In genomic region chr3:103626481-103626880, GRCm38 (mm10) we compare ENCODE assay signal across 37 mouse cellular contexts. TPM values are rescaled to one million over a fixed set of nuclear protein-coding genes. Genes with fewer than 3 reads are reported as not detected.
DNase-seq lines count a peak whose midpoint lies in the region; ATAC-seq and TF ChIP-seq lines count a peak whose summit lies in the region.
"Had no signal": no experiment of that assay in that cellular context is flagged by ENCODE, and none has a peak within 500 bp of the region (broad histone marks: within the 10 kb centered on the region; RNA-seq: fewer than 3 reads in every experiment).

No protein-coding gene starts in this region.

- no peak for TF ChIP-seq EP300 in liver, embryonic 14.5 days (IDR thresholded peaks at IDR 0.05; ENCODE audit: low read depth)
- TF ChIP-seq EP300 in heart, adult 2 months (IDR thresholded peaks at IDR 0.05; ENCODE audit: insufficient read depth, low read depth, low read length): no peak

- 65% methylated on average over 4 of the region's 4 CpGs for WGBS in liver, embryonic 14.5 days (ENCODE audit: insufficient replicate concordance)
- WGBS in liver, embryonic 11.5 days: 89% methylated on average over 4 of the region's 4 CpGs
- WGBS in heart, adult 2 months: 94% methylated on average over 4 of the region's 4 CpGs
- WGBS in midbrain, embryonic 11.5 days: 88% methylated on average over 4 of the region's 4 CpGs

- H3K9me3 ChIP-seq in liver, embryonic 14.5 days (ENCODE audit: control insufficient read depth, low read length): no peaks in the 10 kb centered on the region
- H3K9me3 ChIP-seq in liver, embryonic 11.5 days (ENCODE audit: control insufficient read depth, low read length): no peaks in the 10 kb centered on the region
- no peaks in the 10 kb centered on the region for H3K9me3 ChIP-seq in midbrain, embryonic 11.5 days (ENCODE audit: control insufficient read depth, low read length)
- H3K9me3 ChIP-seq: embryonic facial prominence, embryonic 13.5 days; hindbrain, embryonic 15.5 days; limb, embryonic 12.5 days; midbrain, embryonic 15.5 days; neural tube, embryonic 15.5 days; stomach, embryonic 15.5 days had no signal

- DNase-seq in liver, embryonic 14.5 days (ENCODE audit: low read depth in 3 of 3, low spot score in 3 of 3): no peak
- no peak for DNase-seq in liver, embryonic 11.5 days (ENCODE audit: low spot score)
- DNase-seq in ES-CJ7 (ENCODE audit: low read depth, low spot score): peak; percentile 34
- DNase-seq in WW6 (ENCODE audit: low read depth, low spot score): peak; percentile 7
- DNase-seq in yolk sac, embryonic 10.5 days (ENCODE audit: low spot score): no peak
- no peak for DNase-seq in heart, adult 2 months
- DNase-seq in midbrain, embryonic 11.5 days (ENCODE audit: low spot score, missing footprints): no peak
- DNase-seq: adrenal gland, postnatal 14 days; cerebellum, adult 18-20 months; cerebellum, postnatal 10 days; heart, postnatal 10 days; kidney, adult 2 months; kidney, postnatal 10 days; lung, adult 2 months; lung, postnatal 10 days; retina, postnatal 1 day; right cerebral cortex, postnatal 14 days; thymus, postnatal 14 days had no signal

- no peak overlapping the region for H3K4me3 ChIP-seq in liver, embryonic 14.5 days (ENCODE audit: insufficient read depth in 1 of 2, low read depth in 2 of 2, low read length in 2 of 2)
- no peak overlapping the region for H3K4me3 ChIP-seq in liver, embryonic 11.5 days (ENCODE audit: low read depth, low read length)
- no peak overlapping the region for H3K4me3 ChIP-seq in heart, adult 2 months
- H3K4me3 ChIP-seq in midbrain, embryonic 11.5 days (ENCODE audit: low read depth, low read length): no peak overlapping the region
- H3K4me3 ChIP-seq: embryonic facial prominence, embryonic 13.5 days; erythroblast, embryonic 14.5 days; heart, embryonic 13.5 days; hindbrain, embryonic 15.5 days; left cerebral cortex, adult 2 months; limb, embryonic 12.5 days; midbrain, embryonic 15.5 days; neural tube, embryonic 15.5 days; stomach, embryonic 15.5 days had no signal

- H3K4me2 ChIP-seq in liver, embryonic 14.5 days (ENCODE audit: low read depth): no peak overlapping the region
- no peak overlapping the region for H3K4me2 ChIP-seq in liver, embryonic 11.5 days
- H3K4me2 ChIP-seq in midbrain, embryonic 11.5 days: no peak overlapping the region
- H3K4me2 ChIP-seq: embryonic facial prominence, embryonic 13.5 days; heart, embryonic 13.5 days; hindbrain, embryonic 15.5 days; limb, embryonic 12.5 days; midbrain, embryonic 15.5 days; neural tube, embryonic 15.5 days; stomach, embryonic 15.5 days had no signal

- no peak overlapping the region for H3K27ac ChIP-seq in liver, embryonic 14.5 days
- H3K27ac ChIP-seq in liver, embryonic 11.5 days (ENCODE audit: low read depth, low read length): no peak overlapping the region
- H3K27ac ChIP-seq in heart, adult 2 months: no peak overlapping the region
- H3K27ac ChIP-seq in midbrain, embryonic 11.5 days (ENCODE audit: low read depth, low read length): no peak overlapping the region
- H3K27ac ChIP-seq: embryonic facial prominence, embryonic 13.5 days; heart, embryonic 13.5 days; hindbrain, embryonic 15.5 days; left cerebral cortex, adult 2 months; limb, embryonic 12.5 days; macrophage; midbrain, embryonic 15.5 days; neural tube, embryonic 15.5 days; stomach, embryonic 15.5 days had no signal

- no peak for ATAC-seq in liver, embryonic 14.5 days (ENCODE audit: insufficient read depth)
- ATAC-seq in liver, embryonic 11.5 days (replicated peaks; ENCODE audit: low FRiP score): no peak
- ATAC-seq in midbrain, embryonic 11.5 days (ENCODE audit: low FRiP score): no peak
- ATAC-seq: CD4-positive, CD25-positive, alpha-beta regulatory T cell, adult 4 months; forebrain, embryonic 16.5 days; midbrain, embryonic 15.5 days had no signal

- TF ChIP-seq CTCF in liver, embryonic 14.5 days (IDR thresholded peaks at IDR 0.05; ENCODE audit: low read depth): peak; percentile 39
- no peak for TF ChIP-seq CTCF in heart, adult 2 months (IDR thresholded peaks at IDR 0.05)

- intact Hi-C loops in heart, adult 2 months (cut with DNase I): no loop called here

- no peaks in the 10 kb centered on the region for H3K27me3 ChIP-seq in liver, embryonic 14.5 days (ENCODE audit: control insufficient read depth, insufficient read depth, low read length)
- H3K27me3 ChIP-seq in liver, embryonic 11.5 days (replicated peaks; ENCODE audit: control insufficient read depth, insufficient read depth, low read length): no peaks in the 10 kb centered on the region
- no peaks in the 10 kb centered on the region for H3K27me3 ChIP-seq in heart, adult 2 months (ENCODE audit: control insufficient read depth, insufficient read depth, low read length)
- no peaks in the 10 kb centered on the region for H3K27me3 ChIP-seq in midbrain, embryonic 11.5 days (ENCODE audit: control insufficient read depth, insufficient read depth, low read length)
- H3K27me3 ChIP-seq: embryonic facial prominence, embryonic 13.5 days; heart, embryonic 13.5 days; hindbrain, embryonic 15.5 days; limb, embryonic 12.5 days; midbrain, embryonic 15.5 days; neural tube, embryonic 15.5 days; stomach, embryonic 15.5 days had no signal

- TF ChIP-seq POLR2A in heart, adult 2 months (IDR thresholded peaks at IDR 0.05; ENCODE audit: insufficient read depth, low read depth, low read length): no peak

- no peaks in the 10 kb centered on the region for H3K4me1 ChIP-seq in liver, embryonic 14.5 days (replicated peaks; ENCODE audit: control insufficient read depth in 2 of 2, insufficient read depth in 2 of 2, low read length in 1 of 2)
- no peaks in the 10 kb centered on the region for H3K4me1 ChIP-seq in liver, embryonic 11.5 days (replicated peaks; ENCODE audit: control insufficient read depth, insufficient read depth, low read length)
- H3K4me1 ChIP-seq in heart, adult 2 months (ENCODE audit: control insufficient read depth, insufficient read depth, low read length): no peaks in the 10 kb centered on the region
- H3K4me1 ChIP-seq in midbrain, embryonic 11.5 days (ENCODE audit: control insufficient read depth, insufficient read depth, low read length): no peaks in the 10 kb centered on the region
- H3K4me1 ChIP-seq: midbrain, embryonic 15.5 days had no signal

- no peak overlapping the region for H3K9ac ChIP-seq in liver, embryonic 14.5 days (replicated peaks)
- H3K9ac ChIP-seq in liver, embryonic 11.5 days (ENCODE audit: low read depth, low read length): no peak overlapping the region
- H3K9ac ChIP-seq in heart, adult 2 months (ENCODE audit: low read depth, low read length): no peak overlapping the region
- H3K9ac ChIP-seq in midbrain, embryonic 11.5 days (ENCODE audit: low read length): no peak overlapping the region
- H3K9ac ChIP-seq: embryonic facial prominence, embryonic 13.5 days; heart, embryonic 13.5 days; hindbrain, embryonic 15.5 days; limb, embryonic 12.5 days; midbrain, embryonic 15.5 days; neural tube, embryonic 15.5 days; stomach, embryonic 15.5 days had no signal

- H3K36me3 ChIP-seq in liver, embryonic 14.5 days (replicated peaks; ENCODE audit: control insufficient read depth, insufficient read depth, low read depth): no peaks in the 10 kb centered on the region
- H3K36me3 ChIP-seq in liver, embryonic 11.5 days (ENCODE audit: control insufficient read depth, insufficient read depth, low read length): no peaks in the 10 kb centered on the region
- no peaks in the 10 kb centered on the region for H3K36me3 ChIP-seq in heart, adult 2 months (ENCODE audit: control insufficient read depth, insufficient read depth, low read length)
- H3K36me3 ChIP-seq in midbrain, embryonic 11.5 days (ENCODE audit: control insufficient read depth, insufficient read depth, low read length): no peaks in the 10 kb centered on the region
- H3K36me3 ChIP-seq: embryonic facial prominence, embryonic 13.5 days; heart, embryonic 13.5 days; hindbrain, embryonic 15.5 days; limb, embryonic 12.5 days; midbrain, embryonic 15.5 days; neural tube, embryonic 15.5 days; stomach, embryonic 15.5 days had no signal

- H3K79me2 ChIP-seq in heart, adult 2 months (replicated peaks; ENCODE audit: control insufficient read depth, insufficient read depth, low read length): no peaks in the 10 kb centered on the region

RNA-seq across cellular contexts. Expression of gene Atg4a-ps, which starts 19.4 kb away (rescaled TPM):
- 0.04 and 0.10 TPM in 2 replicates for polyA plus RNA-seq in liver, embryonic 14.5 days (2012; rRNA removed)
- polyA plus RNA-seq in liver, embryonic 14.5 days (2014; fragmentation: Nextera tagmentation; extraction: Ambion mirVana): 0.15 and 0.23 TPM in 2 replicates
- 0.08 and 0.25 TPM in 2 replicates for polyA plus RNA-seq in liver, embryonic 11.5 days (2014; fragmentation: Nextera tagmentation; extraction: Ambion mirVana)
- total RNA-seq in heart, adult 2 months (2021): 1 to 10 TPM in 1 of 2 experiments, not detected in 1; 1.9 TPM
- 0.12 TPM in 1 of 2 replicates, not detected in the other for polyA plus RNA-seq in heart, adult 2 months (2012; rRNA removed)
- polyA plus RNA-seq in midbrain, embryonic 11.5 days (2014; fragmentation: Nextera tagmentation; extraction: Ambion mirVana): 0.08 and 0.19 TPM in 2 replicates
- polyA plus RNA-seq: erythroblast, embryonic 14.5 days; forebrain, embryonic 11.5 days; hindbrain, embryonic 15.5 days; kidney, adult 2 months; liver, adult 2 months; lung, adult 2 months; midbrain, embryonic 15.5 days had no signal

RNA-seq across cellular contexts. Expression of gene Syt6, which starts 51.5 kb away (rescaled TPM):
- 0.01 and 0.02 TPM in 2 replicates for polyA plus RNA-seq in liver, embryonic 14.5 days (2012; rRNA removed)
- polyA plus RNA-seq in liver, embryonic 14.5 days (2014; fragmentation: Nextera tagmentation; extraction: Ambion mirVana): not detected in 2 replicates
- polyA plus RNA-seq in liver, embryonic 11.5 days (2014; fragmentation: Nextera tagmentation; extraction: Ambion mirVana): 0.32 and 0.52 TPM in 2 replicates
- under 1 TPM in 1 of 2 experiments, not detected in 1; 0.05 TPM for total RNA-seq in heart, adult 2 months (2021)
- polyA plus RNA-seq in heart, adult 2 months (2012; rRNA removed): not detected in 2 replicates
- 4.3 and 5.6 TPM in 2 replicates for polyA plus RNA-seq in midbrain, embryonic 11.5 days (2014; fragmentation: Nextera tagmentation; extraction: Ambion mirVana)
- total RNA-seq: adrenal gland, postnatal 14 days; common myeloid progenitor, adult 5-6 weeks; gastrocnemius, adult 8-10 months; gastrocnemius, postnatal 4 days; heart, adult 8-10 months; heart, postnatal 10 days; hematopoietic stem cell, adult 5-6 weeks; liver, adult 2 months had no signal
- polyA plus RNA-seq: CD4-positive, CD25-positive, alpha-beta regulatory T cell, adult 4 months; erythroblast, embryonic 14.5 days; kidney, adult 2 months; liver, adult 2 months; macrophage had no signal

Comparison
In these comparisons a context has a peak if more than half of its experiments do, and no peak if none do; other contexts are left out.
1. DNase-seq: peak in ES-CJ7 (single experiment) and WW6 (single experiment); none in liver, embryonic 14.5 days (0 of 3), liver, embryonic 11.5 days (single experiment), yolk sac, embryonic 10.5 days (single experiment), heart, adult 2 months (0 of 2) and midbrain, embryonic 11.5 days (single experiment).